ENCODE assay signal across 8 mouse cellular contexts in genomic region chr5:122371591-122372191, GRCm38 (mm10). TPM values are rescaled to one million over a fixed set of nuclear protein-coding genes. Genes with fewer than 3 reads are reported as not detected.
A peak's percentile ranks its signal among the peaks of the same experiment; 100 is the strongest.
DNase-seq lines count a peak whose midpoint lies in the region; ATAC-seq and TF ChIP-seq lines count a peak whose summit lies in the region.

Gene Gpn3 (plus strand): TSS chr5:122371876.

- DNase-seq in frontal cortex, postnatal 25 days (ENCODE audit: low spot score in 2 of 2): no peak
- DNase-seq in urinary bladder, adult 2 months (ENCODE audit: low spot score): no peak
- DNase-seq in urinary bladder, postnatal 10 days (ENCODE audit: low spot score): no peak
- DNase-seq in liver, embryonic 13.5 days: no peak

- H3K27me3 ChIP-seq in forebrain, embryonic 16.5 days (replicated peaks; ENCODE audit: control insufficient read depth, insufficient read depth, low read length): no peaks in the 10 kb centered on the region
- no peaks in the 10 kb centered on the region for H3K27me3 ChIP-seq in hindbrain, embryonic 12.5 days
- H3K27me3 ChIP-seq in liver, embryonic 13.5 days: no peaks in the 10 kb centered on the region
- H3K27me3 ChIP-seq in small intestine, adult 2 months (ENCODE audit: control insufficient read depth, insufficient read depth, low read length): no peaks in the 10 kb centered on the region

- TF ChIP-seq CTCF in small intestine, adult 2 months (IDR thresholded peaks at IDR 0.05; ENCODE audit: extremely low read depth, insufficient read length, insufficient replicate concordance, low read depth, low read length): no peak

- no peaks in the 10 kb centered on the region for H3K9me3 ChIP-seq in forebrain, embryonic 16.5 days (ENCODE audit: control insufficient read depth, low read length)
- H3K9me3 ChIP-seq in hindbrain, embryonic 12.5 days (replicated peaks): no peaks in the 10 kb centered on the region
- H3K9me3 ChIP-seq in liver, embryonic 13.5 days (replicated peaks): no peaks in the 10 kb centered on the region

- peak within 1 kb of the TSS; percentile 89 for H3K9ac ChIP-seq in forebrain, embryonic 16.5 days (replicated peaks; ENCODE audit: low read depth, low read length)
- peak within 1 kb of the TSS; percentile 84 for H3K9ac ChIP-seq in hindbrain, embryonic 12.5 days
- H3K9ac ChIP-seq in liver, embryonic 13.5 days: peak within 1 kb of the TSS; percentile 92

- peaks cover 21% of the 10 kb centered on the region for H3K36me3 ChIP-seq in forebrain, embryonic 16.5 days (ENCODE audit: control insufficient read depth, insufficient read depth)
- H3K36me3 ChIP-seq in hindbrain, embryonic 12.5 days: peaks cover 48% of the 10 kb centered on the region
- peaks cover 52% of the 10 kb centered on the region for H3K36me3 ChIP-seq in liver, embryonic 13.5 days
- H3K36me3 ChIP-seq in small intestine, adult 2 months (ENCODE audit: control insufficient read depth, insufficient read depth, low read length): peaks cover 4% of the 10 kb centered on the region; the same call in 1 of the 2 replicates

- peak within 1 kb of the TSS; percentile 93 for H3K4me3 ChIP-seq in forebrain, embryonic 16.5 days (replicated peaks; ENCODE audit: low read length)
- peak within 1 kb of the TSS; percentile 68 for H3K4me3 ChIP-seq in hindbrain, embryonic 12.5 days
- H3K4me3 ChIP-seq in liver, embryonic 13.5 days (replicated peaks): peak within 1 kb of the TSS; percentile 78
- peak within 1 kb of the TSS; percentile 71 for H3K4me3 ChIP-seq in small intestine, adult 2 months (ENCODE audit: low read depth, low read length)

- peaks cover 23% of the 10 kb centered on the region for H3K4me1 ChIP-seq in forebrain, embryonic 16.5 days (replicated peaks; ENCODE audit: control insufficient read depth, insufficient read depth, low read length)
- H3K4me1 ChIP-seq in hindbrain, embryonic 12.5 days: peaks cover 20% of the 10 kb centered on the region
- peaks cover 30% of the 10 kb centered on the region for H3K4me1 ChIP-seq in liver, embryonic 13.5 days (replicated peaks)
- H3K4me1 ChIP-seq in small intestine, adult 2 months (ENCODE audit: control insufficient read depth, insufficient read depth, insufficient read length, low read length): peaks cover 2% of the 10 kb centered on the region; the same call in 1 of the 2 replicates

- peak; percentile 74 for ATAC-seq in frontal cortex, adult (ENCODE audit: low TSS enrichment)
- ATAC-seq in forebrain, embryonic 16.5 days: peak; percentile 74
- ATAC-seq in hindbrain, embryonic 12.5 days (ENCODE audit: low FRiP score): peak; percentile 86
- peak; percentile 53 for ATAC-seq in liver, embryonic 13.5 days (ENCODE audit: low read depth)

- TF ChIP-seq POLR2A in small intestine, adult 2 months (IDR thresholded peaks at IDR 0.05; ENCODE audit: low read depth, low read length): no peak

- under 1% methylated on average over 31 of the region's 46 CpGs for WGBS in forebrain, embryonic 16.5 days
- WGBS in hindbrain, embryonic 12.5 days: under 1% methylated on average over 27 of the region's 46 CpGs
- WGBS in liver, embryonic 13.5 days (ENCODE audit: insufficient replicate concordance): 2% methylated on average over 43 of the region's 46 CpGs
- 3% methylated on average over 35 of the region's 46 CpGs for WGBS in small intestine, adult 2 months

- H3K4me2 ChIP-seq in forebrain, embryonic 16.5 days (ENCODE audit: low read length): peak within 1 kb of the TSS; percentile 93
- H3K4me2 ChIP-seq in hindbrain, embryonic 12.5 days (replicated peaks): peak within 1 kb of the TSS; percentile 78
- H3K4me2 ChIP-seq in liver, embryonic 13.5 days: peak within 1 kb of the TSS; percentile 90

- peak within 1 kb of the TSS; percentile 95 for H3K27ac ChIP-seq in forebrain, embryonic 16.5 days (ENCODE audit: low read length)
- H3K27ac ChIP-seq in hindbrain, embryonic 12.5 days: peak within 1 kb of the TSS; percentile 94
- H3K27ac ChIP-seq in liver, embryonic 13.5 days: peak within 1 kb of the TSS; percentile 97
- H3K27ac ChIP-seq in small intestine, adult 2 months (ENCODE audit: insufficient read depth, low read depth, low read length): peak within 1 kb of the TSS; percentile 62

RNA-seq across cellular contexts. Expression of gene Gpn3, which starts in this region (rescaled TPM):
- 32.2 and 40.1 TPM in 2 replicates for polyA plus RNA-seq in urinary bladder, adult 2 months (2012; rRNA removed)
- 50.0 and 57.0 TPM in 2 replicates for polyA plus RNA-seq in forebrain, embryonic 16.5 days (2015; fragmentation: Nextera tagmentation; extraction: Ambion mirVana)
- 52.0 and 52.2 TPM in 2 replicates for polyA plus RNA-seq in hindbrain, embryonic 12.5 days (2016; fragmentation: Nextera tagmentation; extraction: Ambion mirVana)
- polyA plus RNA-seq in liver, embryonic 13.5 days (2015; fragmentation: Nextera tagmentation; extraction: Ambion mirVana): 74.4 and 86.6 TPM in 2 replicates
- 22.4 and 32.6 TPM in 2 replicates for polyA plus RNA-seq in small intestine, adult 2 months (2012; rRNA removed)
